Mouse (Mus musculus) adrenal gland, postnatal 36 days (tissue): ENCODE results near the gene Nek4. TPM values are rescaled to one million over a fixed set of nuclear protein-coding genes. Genes with fewer than 3 reads are reported as not detected.
A peak's percentile ranks its signal among the peaks of the same experiment; 100 is the strongest.

Source experiments
- DNase-seq, 2 experiments: peaks; one replicate each; pipeline ENCODE4 v3.0.0; 2021; ENCODE audit warnings: mixed read lengths in 1 of 2
- long read RNA-seq, 2 experiments: library from polyadenylated mRNA; stranded (forward); transcript quantifications; one replicate each; pipeline ENCODE4 v2.0.0; 2021; ENCODE audit warnings: borderline sequencing depth in 2 of 2
- total RNA-seq, 2 experiments: library from RNA; stranded (reverse); gene quantifications; 2 replicates each; pipeline ENCODE4 v1.2.3; 2021

Gene Nek4
- total RNA-seq = 10 to 100 TPM; 11.2 to 12.6 TPM
- long read RNA-seq, experiment 1, full-length matches to known transcripts = 9 of 10 reads
- long read RNA-seq, experiment 1, partial matches to known transcripts = 1 of 10 reads
- long read RNA-seq, experiment 1, other reads (novel, unspliced or antisense) = 0 of 10 reads
- long read RNA-seq, experiment 2, full-length matches to known transcripts = 2 of 3 reads
- long read RNA-seq, experiment 2, partial matches to known transcripts = 1 of 3 reads
- long read RNA-seq, experiment 2, other reads (novel, unspliced or antisense) = 0 of 3 reads

DNA sequence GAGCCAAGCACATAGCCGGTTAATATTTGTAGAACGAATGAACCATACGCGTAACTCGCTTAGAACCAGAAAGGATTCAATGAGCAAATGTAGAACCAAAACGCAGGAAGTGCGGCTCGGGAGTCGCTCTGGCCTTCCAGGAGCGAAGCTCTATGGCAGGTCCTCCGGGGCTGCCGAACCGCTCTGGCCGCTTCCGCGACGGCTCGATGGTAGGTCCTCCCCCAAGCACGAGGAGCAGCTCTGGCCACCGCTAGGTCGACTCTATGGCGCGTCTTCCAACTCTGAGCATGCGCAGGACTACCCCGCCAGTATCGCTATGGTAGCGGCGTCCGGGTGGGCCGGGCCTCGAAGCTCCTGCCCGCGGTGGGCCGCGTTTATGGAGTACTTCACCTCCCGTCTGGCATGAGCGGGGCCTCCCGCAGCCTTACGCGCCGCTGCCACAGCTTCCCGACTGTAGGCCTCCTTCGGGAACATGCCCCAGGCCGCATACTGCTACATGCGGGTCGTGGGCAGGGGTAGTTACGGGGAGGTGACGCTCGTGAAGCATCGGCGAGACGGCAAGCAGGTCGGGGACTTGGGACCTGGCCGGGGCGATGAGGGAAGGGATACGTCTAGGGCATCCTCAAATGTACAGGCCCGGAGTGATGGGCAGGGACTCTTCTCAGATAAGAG lies at the start of gene Nek4:
Gene Nek4 (plus strand): TSS at position 224 of the 672 bp plus-strand sequence.
- DNase-seq = peak; percentile 96 to 98

DNA sequence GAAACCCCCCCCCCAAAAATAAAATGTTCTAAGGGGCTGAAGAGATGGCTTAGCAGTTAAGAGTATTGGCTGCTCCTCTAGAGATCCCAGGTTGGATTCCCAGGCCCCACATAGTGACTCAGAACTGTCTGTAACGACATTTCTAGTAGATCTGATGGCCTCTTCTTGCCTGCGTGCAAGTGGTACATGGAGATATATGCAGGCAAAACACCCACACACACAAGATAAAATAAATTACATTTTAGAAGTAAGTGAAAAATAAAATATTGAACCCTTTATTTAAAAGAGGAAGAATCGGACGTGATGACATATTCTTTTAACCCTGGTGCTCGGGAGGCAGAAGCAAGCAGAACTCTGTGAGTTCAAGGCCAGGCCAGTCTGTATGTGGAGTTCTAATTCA lies 48.5 kb upstream of the Nek4 start:
- no peak for DNase-seq

DNA sequence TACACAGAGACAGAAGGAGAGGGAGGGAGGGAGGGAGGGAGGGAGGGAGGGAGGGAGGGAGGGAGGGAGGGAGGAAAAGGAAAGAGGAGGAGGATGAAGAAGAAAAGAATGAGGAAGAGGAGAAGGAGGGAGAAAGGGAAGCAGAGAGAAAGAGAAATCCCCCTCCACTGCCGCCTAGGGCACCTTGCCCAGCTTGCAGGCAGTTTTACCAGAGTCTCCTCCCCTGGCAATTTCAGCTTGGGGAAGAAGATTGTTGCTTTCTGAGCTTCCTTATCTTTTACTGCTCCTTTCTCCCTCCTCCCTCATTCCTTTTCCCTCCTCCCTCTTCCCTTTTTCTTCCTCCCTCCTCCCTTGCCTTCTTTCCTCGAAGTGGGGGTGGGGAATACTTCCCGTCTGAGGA lies 48.1 kb upstream of the Nek4 start:
- DNase-seq = no peak

DNA sequence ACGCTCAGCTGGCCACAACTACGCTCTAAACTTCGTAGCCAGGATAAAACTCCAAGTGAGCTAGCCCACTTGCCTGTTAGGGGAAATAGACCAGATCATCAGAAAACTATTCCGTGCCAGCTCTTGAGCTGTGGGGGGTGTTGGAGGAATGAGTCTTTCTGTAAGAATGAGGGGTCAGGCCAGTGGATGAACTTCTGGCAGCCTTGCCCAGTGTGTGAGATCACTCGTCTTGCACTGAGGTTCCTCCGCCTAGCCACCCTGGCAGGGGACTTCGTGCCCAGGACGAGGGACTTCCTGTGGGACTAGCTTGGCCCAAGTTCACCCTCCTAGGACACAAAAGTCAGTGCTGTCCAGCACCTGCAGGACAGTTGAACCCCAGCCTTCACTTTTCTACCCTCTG lies 46.9 kb upstream of the Nek4 start:
- DNase-seq = no peak

DNA sequence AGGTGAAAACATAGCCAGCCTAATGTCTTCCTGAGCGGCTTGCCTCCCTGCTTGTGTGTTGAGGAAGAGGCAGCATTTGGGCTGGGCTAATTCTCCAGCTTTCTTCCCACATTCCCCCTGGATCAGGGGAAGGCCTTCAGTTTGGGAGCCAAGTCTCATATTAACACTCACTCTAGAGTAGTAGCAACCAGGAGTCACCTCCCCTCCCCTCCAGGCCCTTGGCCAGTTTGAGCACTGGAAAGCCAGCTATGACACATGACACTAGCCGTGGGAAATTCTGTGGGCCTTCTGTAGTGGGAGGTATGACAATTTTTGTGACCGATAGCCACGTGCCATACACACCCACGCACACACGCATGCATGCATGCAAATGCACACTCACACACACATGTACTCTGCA lies 45.2 kb upstream of the Nek4 start:
- no peak for DNase-seq

DNA sequence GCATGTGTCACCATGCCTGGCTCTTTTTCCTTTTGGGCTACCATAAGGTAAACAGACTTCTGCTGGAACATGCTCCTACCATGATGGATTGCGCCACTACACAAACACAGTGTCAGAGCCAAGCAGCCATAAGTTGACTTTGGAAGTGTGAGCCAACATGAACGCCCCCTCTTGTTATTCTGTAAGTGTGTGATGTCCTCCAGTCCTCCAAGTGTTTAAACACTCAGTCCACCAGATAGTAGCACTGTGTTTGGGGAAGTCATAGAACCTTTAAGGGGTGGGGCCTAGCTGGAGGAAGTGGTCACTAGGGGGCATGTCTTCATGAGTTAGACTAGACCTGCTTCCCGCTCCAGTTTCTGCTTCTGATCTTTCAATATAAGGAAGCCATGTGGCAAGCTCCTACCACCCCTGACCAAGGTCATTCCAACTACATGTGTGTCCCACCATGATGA lies 43.3 kb upstream of the Nek4 start:
- peak in 1 of 2 experiments; percentile 11 for DNase-seq

DNA sequence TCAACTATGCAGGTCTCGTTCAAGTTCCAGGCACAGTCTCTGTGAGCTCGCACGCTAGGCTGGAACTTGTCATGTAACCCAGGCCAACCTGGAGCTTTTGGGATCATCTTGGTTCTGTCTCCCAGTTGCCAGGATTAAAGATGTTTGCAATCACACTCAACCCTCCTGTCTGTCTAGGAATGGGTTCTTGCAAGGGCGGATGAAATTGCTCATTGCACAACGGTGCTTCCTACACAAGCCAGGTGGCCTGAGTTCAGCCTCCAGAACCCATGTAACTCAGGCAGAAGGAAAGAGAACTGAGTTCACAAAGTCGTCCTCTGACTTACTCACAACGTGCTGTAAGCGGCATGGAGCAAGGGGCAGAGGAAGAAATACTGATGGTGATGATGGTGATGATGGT lies 40.0 kb upstream of the Nek4 start:
- DNase-seq = no peak

DNA sequence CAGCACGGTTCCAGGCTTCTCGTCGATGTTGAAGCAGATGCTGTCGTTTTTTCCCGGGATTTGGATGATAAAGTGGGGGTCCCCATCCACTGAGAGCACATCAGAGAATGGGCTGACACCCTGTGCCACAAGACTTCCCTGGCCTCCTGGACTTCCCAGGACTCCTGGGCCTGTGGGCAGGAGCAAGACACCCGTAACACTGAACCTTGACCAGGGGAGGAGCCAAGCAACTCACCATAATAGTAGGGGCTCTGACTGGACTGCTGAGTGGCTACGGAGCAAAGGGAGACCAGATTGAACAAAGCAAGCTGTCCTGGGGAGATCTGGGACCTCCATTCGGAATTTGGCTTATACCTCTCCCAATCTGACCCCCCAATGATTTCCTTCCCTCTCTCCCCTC lies 38.5 kb upstream of the Nek4 start:
- DNase-seq = no peak

DNA sequence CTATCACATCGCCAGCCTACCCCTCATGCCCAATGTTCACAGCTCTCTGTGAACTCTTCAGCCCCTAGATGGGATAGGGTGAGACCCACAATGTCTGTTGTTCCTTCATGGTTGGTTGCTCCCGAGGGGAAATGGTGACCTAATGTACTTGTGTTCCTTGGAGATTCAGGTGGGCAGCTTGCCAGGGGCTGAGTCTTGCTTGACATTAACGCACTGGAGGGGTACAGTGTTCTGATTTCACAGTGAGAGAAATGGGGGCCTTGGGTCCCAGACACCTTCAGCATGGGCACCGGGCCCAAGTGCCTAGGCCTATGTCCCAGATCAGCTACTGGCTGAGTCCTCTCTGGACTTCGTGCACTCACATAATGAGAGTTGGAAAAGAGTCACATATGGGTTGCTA lies 37.8 kb upstream of the Nek4 start:
- peak in 1 of 2 experiments; percentile 43 for DNase-seq

DNA sequence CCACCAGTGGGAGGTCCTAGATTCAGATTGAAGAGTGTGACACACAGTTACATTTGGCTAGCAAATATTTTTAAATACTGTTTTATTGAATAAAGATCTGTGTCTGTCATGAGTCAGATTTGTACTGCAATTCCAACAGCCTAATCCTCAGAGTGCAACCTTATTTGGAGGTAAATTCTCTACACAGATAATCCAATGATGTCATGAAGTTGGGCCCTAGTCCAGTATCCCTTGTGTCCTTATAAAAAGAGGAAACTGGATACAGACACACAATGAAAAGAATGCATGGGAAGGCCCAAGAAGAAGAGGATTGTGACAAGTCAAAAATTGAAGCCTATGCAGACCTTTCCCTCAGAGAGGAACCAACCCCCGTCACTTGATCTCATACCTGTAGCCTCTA lies 34.7 kb upstream of the Nek4 start:
- DNase-seq = no peak

DNA sequence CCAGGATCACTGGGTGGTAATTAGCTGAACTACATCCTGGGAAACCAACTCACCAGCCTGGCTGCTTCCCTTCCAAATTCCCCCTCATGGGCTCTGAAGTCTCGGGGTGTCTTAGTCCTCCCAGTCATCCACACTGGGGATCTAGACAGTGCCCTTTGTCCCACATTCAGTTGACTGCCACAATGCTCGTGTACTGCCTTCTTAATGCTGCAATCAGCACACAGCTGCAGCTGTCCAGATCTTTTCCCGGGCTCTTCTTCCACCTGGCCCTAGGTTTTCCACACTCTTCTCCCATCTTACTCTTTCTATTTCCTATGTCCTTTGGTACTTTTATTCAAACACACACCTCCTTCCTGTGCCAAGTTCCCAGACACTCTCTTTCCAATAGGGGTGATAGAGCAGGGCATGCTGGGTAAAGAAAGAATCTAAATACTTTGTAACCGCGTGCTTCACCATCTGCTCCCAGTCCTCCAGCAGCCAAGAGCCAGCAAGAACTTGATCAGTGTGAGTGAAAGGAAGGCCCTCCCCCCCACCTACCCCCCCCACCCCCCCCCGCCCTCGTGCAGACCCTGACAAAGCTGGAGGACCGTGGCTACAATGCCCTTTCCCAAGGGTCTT lies 29.0 kb upstream of the Nek4 start:
- DNase-seq = no peak

DNA sequence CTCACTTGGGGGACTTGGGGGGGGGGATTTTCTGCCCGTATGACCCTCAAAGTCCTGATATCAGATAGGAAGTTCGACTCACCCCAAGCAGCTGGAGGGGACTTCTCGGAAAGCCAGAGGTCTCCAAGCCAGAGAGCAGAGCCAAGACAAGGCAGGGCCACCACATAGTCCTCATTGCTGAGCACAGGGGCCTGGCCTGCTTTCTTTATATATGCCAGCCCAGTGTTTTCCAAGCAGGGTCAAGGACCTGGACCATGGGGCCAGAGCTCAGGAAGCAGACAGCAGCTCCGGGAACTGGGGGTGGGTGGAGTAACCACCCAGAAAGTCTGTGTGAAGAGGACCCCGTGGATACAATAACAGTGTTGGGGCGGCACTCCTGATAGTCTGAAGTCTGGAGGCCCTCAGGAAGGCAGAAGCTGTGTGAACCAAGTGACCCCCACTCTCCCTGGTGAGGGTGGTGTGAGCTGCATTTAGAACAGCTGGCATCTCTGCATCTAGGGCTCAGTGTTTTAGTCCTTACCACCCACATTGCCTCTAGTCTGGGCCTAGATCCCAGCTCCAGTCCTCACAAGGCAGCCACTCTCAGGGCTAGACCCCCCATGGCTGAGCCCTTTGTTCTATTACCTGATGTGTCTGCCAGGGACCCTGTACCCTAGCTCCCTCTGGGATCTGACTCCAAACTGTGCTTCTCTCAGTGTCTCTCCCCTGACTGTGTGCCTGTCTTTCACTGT lies 27.6 kb upstream of the Nek4 start, which contains the start of gene Itih3:
Gene Itih3 (minus strand): TSS at position 386 of the 731 bp plus-strand sequence.
- DNase-seq = no peak

DNA sequence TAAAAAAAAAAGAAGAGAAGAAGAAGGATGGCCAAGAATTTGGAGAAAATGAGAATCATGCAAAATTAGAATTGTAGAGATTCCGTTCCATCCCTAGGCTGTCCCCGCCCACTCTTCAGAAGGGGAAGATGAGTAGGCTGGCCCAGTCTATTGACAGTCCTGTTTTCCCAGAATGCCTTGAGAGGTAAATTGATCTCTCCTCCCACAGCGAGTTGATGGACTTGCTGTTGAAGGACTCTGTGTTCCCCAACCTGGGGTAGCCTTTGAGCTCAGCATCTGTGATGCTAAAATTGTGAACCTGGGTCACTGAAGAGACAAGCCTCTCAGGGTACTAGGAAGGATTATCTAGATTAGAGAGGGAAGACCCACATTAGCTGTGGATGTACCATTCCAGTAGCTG lies 25.7 kb upstream of the Nek4 start:
- no peak for DNase-seq

DNA sequence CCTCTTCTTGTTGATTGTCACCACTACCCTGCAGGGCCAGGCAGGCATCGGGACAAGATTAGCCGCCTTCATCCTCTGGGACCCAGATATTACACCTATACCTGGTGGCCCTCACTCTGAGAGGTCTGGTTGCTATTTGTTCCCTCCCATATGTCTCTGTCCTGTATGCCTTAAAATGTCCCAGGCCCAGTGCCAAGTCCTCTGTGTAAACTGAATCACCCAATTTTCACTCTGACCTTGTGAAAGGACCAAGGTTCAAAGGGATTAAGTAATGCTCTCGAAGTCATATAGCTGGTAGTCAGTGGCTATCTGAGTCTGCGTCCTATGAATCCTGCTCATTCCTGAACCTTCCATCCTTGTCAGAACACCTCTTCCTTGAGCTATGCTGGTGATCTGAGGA lies 20.8 kb upstream of the Nek4 start:
- DNase-seq = peak; percentile 48 to 65

DNA sequence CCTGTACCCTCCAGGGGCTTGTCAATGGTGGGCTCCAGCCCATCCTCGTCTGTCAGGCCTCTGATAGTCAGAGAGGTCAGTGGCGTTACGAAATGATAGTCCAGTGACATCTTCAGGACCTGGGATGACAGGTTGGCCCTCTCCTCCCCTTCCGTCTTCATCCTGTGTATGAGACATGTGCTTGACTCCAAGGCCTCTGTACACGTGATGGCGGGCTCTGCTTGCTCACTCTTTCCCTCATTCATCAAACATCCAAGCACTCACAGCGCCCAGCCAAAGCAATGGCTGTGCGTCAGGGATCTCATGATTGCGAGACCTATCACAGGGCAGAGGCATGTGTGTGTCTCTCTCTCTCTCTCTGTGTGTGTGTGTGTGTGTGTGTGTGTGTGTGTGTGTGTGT lies 17.8 kb upstream of the Nek4 start:
- peak; percentile 50 to 62 for DNase-seq

DNA sequence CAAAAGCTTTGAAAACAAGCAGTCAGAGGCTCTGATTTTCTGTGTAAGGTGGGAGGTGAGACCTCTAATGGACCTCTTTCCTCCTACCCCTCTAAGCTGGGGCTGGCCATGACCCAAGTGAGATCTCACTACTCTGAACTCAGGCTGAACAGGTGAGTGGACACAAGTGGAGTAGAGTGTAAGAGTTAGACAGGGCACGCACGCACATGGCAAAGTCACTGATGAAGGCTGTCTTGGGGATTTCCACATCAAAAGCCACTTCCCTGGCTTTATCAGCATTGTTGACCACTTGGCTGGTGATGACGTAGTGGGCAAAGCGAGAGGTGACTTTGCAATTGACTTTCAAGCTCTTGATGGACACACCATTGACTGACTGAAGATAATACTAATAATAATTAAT lies 8.9 kb upstream of the Nek4 start:
- DNase-seq = no peak

DNA sequence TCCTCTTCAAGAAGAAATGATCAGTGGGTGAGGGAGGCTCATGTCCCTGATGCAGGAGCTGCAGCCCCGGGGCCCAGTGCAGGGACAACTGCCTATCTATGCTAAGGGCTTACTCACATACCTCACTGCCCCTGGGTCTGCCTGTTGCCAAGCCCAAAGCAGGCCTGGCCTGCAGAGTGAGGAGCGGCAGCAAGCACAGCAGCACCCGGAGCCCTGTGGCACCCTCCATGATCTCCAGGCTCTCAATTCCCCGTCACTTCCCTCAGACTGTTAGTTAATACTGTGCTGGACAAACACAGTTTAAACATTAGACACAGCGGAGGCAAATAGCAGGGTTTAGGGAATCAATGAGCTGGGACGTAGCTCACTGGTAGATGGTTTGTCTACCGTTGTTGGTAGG lies 8.1 kb upstream of the Nek4 start, which contains the start of gene Itih1:
Gene Itih1 (minus strand): TSS at position 252 of the 400 bp plus-strand sequence.
- no peak for DNase-seq

DNA sequence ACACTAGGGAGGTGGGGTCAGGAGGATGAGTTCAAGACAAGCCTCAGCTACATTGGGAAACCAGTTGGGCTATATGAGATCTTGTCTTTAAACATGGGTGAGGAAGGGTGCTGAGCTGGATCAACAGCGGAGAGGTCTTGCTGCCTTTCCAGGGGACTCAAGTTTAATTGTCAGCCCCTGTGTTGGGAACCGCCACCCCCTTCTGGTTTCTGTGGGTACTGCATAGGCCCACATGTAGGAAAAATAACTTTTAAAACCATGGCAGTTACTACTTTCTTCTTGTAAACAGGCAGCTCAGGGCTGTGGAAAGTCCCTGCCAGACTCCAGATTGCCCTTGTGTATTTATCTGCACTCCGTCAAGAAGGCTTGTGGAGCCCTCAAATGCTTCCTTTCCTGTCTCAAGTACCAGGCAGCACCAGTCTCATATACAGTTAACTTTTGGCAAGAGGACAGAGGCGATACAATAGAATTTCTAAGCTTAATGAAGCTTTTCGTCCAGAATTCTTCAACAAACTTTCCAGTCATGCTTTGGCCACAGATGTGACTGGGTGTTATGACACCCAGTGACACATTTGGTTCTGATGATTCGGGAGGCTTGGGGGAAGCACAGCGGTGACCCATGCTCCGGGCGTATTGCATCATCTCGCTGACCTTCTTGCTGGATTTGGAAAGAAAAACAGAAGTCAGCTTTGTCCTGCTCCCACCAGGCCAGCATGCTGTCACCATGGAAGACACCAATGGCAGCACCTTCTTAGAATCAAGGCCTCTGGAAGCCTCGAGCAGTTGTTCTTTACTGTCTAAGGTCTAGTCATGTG lies 7.1 kb upstream of the Nek4 start:
- DNase-seq = peak; percentile 77 to 83

DNA sequence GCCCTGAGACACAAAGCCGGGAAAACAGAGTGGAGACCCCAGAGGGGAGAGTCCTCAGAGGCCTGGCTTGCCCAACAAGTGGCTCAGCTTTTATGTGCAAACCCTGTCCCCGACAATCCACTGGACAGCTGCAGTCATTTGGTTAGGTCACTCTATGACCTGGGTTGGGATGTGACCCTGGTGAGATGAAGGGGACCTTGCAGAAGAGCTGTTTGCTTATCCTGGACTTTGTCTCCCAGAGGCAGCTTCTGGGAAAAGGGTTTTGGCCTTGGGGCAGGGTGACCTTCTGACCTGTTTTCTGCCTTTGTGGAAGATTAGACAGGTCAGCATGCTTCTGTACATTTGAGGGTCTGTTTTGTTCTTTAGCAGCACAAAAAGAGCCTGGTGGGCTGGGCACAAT lies 6.4 kb upstream of the Nek4 start:
- DNase-seq = no peak

DNA sequence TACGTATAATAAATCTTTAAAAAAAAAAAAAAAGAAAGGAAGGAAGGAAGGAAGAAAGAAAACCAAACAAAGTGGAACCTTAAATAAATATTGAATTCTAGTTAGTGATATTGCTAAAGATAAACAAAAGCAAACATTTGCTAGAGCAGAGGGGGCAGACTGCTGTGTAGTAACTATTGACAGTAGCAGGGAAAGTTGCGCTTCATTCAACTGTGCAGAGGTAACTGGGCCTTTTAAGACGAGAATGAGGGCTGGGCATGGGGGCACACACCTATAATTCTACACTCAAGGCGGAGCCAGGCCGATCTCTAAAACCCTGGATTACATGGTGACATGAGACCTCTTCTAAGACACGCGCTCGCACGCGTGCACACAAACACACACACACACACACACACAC lies 1.2 kb upstream of the Nek4 start:
- DNase-seq = no peak

DNA sequence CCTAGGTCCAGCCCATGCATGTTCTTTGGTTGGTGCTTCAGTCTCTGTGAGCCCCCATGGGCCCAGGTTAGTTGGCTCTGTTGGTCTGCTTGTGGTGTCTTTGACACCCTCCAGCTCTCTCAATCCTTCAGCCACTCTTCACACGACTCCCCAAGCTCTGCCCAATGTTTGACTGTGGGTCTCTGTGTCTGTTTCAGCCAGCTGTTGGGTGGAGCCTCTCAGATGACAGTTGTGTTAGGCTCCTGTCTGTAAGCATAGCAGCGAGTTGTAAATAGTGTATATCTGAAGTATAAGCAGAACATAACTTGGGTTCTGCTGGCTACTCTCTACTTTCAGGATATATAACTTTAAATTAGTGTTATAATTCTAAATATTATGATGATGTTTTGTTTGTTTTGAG lies 7.3 kb downstream of the Nek4 start:
- no peak for DNase-seq

DNA sequence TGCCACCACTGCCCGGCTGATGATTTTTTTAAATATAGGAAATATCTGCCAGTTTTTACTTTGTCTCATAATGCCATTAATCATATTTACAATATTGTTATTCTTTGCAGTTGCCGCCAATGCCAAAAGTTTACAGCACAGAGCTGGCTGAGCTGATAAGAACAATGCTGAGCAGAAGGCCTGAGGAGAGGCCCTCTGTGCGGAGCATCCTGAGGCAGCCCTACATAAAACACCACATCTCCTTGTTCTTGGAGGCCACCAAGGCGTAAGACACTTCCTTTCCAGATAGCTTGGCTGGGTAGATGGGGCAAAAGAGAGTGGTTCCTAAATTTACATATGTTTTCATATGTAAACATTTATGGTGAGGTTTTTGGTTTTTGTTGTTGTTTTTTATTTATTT lies 7.9 kb downstream of the Nek4 start:
- DNase-seq = no peak
